Mouse (Mus musculus) layer of hippocampus, adult 9-10 months (tissue): Measurements from ENCODE around the gene Ugt1a7c.
"Not testable (repeated sequence)": the region's sequence is repeated elsewhere in the genome, so short reads cannot be mapped to it uniquely, and the experiment has no call there.

Experiments
- DNase-seq: peaks from one replicate; pipeline ENCODE4 v3.0.0; 2022; ENCODE audit warnings: low spot score

Gene Ugt1a7c

DNA sequence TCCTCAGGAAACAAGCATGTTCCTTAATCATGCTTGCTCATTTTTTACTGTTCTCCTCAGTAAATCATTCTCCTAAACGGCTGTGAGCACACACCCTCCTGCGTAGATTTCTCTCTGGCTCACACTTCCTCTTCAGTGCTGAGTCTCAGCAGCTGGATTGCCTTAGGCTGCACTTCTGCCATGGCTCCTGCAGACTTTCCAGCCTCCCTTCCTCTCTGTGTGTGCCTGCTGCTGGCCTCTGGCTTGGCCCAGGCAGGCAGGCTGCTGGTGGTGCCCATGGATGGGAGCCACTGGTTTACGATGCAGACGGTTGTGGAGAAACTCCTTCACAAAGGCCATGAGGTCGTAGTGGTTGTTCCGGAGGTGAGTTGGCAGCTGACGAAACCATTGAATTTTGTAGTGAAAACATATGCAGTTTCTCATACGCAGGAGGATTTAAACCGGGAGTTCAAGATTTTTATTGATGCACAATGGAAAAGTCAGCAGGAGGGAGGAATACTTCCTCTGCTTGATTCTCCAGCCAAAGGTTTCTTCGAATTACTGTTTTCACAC is at the start of gene Ugt1a7c:
TSS of gene Ugt1a7c (plus strand) at position 122 of the 552 bp plus-strand sequence.
- DNase-seq: no peak

DNA sequence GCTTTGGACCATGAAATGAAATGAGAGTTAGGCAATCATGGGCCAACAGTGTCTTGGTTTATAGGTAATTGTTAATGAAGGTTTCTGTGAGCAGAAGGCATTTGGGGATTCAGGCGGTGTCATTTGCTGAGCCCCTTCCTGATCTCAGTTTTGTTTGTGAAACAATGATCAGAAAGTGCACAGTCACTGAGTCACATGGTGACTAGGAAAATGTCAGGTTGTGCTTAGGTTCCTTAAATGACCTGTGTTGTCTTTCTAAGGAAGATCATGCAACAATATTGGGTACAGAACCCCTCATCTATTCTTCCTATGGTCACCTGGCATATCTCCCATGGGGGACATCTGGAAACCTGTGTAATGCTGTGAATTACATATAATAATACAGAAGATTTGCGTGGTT is 47.5 kb upstream of the Ugt1a7c start:
- not testable (repeated sequence) for DNase-seq

GRCm38 (mm10) chr1:88055088-88055487 is 39.8 kb upstream of the Ugt1a7c start, which contains the start of gene Ugt1a10:
Gene Ugt1a10 (plus strand): TSS chr1:88055388.
- no peak for DNase-seq

DNA sequence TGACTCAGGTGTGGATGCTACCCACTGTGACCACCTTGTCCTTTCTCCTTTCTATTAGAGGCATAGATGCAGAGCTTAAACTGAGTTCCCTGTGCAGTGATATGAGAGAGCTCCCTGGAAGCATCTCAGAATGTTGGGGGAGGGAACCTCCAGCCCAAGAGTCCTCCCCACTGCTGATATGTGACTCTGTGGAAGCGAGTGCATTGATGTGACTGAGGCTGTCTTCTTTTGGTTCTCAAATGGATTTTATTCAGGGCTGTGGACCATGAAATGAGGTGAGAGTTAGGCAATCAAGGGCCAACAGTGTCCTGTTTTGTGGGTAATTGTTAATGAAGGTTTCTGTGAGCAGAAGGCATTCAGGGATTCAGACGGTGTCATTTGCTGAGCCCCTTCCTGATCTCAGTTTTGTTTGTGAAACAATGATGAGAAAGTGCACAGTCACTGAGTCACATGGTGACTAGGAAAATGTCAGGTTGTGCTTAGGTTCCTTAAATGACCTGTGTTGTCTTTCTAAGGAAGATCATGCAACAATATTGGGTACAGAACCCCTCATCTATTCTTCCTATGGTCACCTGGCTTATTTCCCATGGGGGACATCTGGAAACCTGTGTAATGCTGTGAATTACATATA is 28.3 kb upstream of the Ugt1a7c start:
- DNase-seq: not testable (repeated sequence)

DNA sequence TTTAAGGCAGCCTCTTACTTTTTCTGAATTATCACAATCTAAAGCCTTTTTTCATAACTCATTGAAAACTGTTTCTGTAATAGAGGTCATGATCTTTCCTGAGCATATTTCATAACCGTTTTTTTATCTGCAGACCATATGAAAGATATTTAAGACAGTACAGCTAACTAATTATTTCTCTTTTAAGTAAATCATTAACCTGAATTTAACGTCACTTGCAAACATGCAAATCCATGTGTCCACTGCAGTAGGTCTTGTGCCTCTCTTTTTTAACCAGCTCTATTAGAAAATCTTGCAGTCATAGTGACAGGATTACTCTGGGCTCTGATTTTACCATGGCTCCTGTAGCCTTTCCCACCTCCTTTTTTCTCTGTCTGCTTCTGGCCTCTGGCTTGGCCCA is 24.4 kb upstream of the Ugt1a7c start, which contains the start of gene Ugt1a9:
TSS of gene Ugt1a9 (plus strand) at position 306 of the 400 bp plus-strand sequence.
- DNase-seq: no peak

DNA sequence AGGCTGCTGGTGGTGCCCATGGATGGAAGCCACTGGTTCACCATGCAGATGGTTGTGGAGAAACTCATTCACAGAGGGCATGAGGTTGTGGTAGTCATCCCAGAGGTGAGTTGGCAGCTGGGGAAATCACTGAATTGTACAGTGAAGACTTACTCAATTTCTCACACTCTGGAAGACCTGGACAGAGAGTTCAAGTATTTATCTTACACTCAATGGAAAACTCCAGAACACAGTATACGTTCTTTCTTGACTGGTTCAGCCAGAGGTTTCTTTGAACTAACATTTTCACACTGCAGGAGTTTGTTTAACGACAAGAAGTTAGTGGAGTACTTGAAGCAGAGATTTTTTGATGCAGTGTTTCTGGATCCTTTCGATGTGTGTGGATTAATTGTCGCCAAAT is 24.0 kb upstream of the Ugt1a7c start:
- no peak for DNase-seq

GRCm38 (mm10) chr1:88074471-88074870 is 20.4 kb upstream of the Ugt1a7c start:
- DNase-seq: no peak

GRCm38 (mm10) chr1:88077128-88077527 is 17.7 kb upstream of the Ugt1a7c start:
- no peak for DNase-seq

DNA sequence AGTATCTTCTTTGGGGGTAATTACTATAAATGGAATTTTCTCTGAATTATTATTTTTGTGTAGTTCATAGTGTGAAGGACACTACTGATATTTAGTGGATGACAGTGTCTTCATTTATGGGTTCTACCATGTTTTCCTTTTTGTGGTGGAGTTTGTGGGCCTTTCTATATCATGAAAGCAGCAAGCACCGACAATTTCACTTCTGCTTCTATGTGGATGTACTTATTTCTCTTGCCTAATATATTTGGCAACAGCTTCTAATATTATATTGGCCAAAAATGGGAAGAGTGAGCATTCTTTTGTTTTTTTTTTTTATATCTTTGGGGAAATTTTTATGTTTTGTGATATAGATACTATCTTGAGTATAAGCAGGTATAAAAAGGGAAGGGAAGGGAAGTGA is 13.2 kb upstream of the Ugt1a7c start:
- no peak for DNase-seq

DNA sequence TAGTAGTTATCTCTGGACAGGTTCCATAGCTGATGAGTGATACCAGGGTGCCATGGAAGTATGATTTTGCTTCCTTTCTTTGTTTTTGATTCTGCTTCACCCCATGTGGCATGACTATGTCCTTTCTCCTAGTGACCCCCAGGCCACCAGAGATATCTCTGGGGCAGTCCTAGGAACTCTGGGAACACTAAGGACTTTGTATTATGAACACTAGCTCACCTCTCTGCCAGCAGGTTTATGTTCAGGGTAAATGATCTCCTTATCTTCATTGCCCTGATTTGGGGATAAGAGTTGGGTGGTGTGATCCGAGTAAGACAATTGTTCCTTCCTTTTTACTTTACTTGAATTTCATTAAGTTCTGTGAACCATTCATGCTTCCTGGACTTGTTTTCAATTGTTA is 8.7 kb upstream of the Ugt1a7c start:
- DNase-seq: no peak

DNA sequence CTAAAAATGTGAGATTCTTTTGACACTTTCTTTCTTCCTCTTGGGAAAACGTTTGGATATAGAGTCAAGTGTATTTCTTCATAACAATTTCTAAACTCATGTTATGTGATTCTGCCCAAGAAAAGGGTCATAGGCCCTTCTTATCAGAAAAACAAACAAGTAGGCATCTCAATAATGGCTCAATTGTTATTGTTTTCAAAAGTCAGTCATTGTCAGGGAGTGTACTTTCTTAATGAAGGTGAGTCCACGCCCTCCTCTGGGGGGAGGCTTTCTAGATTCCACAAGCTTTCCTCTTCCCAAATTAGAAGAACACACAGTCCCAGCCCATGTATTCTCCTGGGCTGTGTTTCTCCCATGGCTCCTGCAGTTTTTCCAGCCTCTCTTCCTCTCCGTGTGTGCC is 7.3 kb upstream of the Ugt1a7c start, which contains the start of gene Ugt1a8:
TSS of gene Ugt1a8 (plus strand) at position 301 of the 400 bp plus-strand sequence.
- DNase-seq: no peak

GRCm38 (mm10) chr1:88092341-88092740 is 2.5 kb upstream of the Ugt1a7c start:
- no peak for DNase-seq

- not testable (repeated sequence) for DNase-seq
Measured at GRCm38 (mm10) chr1:88094270-88094676, 589 bp upstream of the Ugt1a7c start.

GRCm38 (mm10) chr1:88098546-88098945 is 3.7 kb downstream of the Ugt1a7c start:
- DNase-seq: not testable (repeated sequence)

- not testable (repeated sequence) for DNase-seq
Measured at GRCm38 (mm10) chr1:88099691-88100090, 4.8 kb downstream of the Ugt1a7c start.

GRCm38 (mm10) chr1:88103019-88103418 is 8.2 kb downstream of the Ugt1a7c start, which contains the start of gene Ugt1a6b:
Gene Ugt1a6b (plus strand): TSS chr1:88103252.
- DNase-seq: not testable (repeated sequence)

GRCm38 (mm10) chr1:88103697-88104468 is 9.0 kb downstream of the Ugt1a7c start:
- not testable (repeated sequence) for DNase-seq

DNA sequence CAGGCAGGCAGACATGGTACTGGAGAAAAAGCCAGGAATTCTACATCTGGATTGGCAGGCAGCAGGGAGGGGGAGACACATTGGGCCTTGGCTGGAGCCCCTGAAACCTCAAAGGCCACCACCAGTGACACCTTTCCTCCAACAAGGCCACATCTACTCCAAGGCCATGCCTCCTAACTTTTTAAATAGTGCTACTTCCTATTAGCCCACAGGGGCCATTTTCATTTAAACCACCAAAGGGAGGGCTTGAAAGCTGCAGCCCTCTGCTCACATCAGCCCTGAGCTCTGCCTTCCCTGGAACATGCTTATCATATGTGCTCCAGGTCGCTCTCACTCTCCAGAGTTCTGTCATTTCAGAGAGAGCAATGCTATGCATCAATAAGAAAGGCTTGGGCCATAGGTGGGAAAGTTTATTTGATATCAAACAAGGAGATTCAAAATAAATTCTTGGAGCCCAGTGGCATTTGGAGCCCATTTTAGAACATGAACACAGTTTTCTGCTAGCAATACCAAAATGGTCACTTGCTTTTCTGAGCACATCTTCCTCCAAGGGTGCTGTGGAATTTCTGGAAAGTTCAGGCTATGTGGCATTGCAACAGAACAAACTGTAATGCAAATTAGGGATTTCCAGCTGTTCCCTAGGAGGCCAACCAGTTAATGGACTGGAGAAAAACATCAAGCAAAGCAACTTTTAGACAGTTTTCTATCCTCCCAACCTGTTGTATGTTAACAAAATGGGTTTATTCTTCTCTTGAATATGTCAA is 10.0 kb downstream of the Ugt1a7c start:
- DNase-seq: no peak

DNA sequence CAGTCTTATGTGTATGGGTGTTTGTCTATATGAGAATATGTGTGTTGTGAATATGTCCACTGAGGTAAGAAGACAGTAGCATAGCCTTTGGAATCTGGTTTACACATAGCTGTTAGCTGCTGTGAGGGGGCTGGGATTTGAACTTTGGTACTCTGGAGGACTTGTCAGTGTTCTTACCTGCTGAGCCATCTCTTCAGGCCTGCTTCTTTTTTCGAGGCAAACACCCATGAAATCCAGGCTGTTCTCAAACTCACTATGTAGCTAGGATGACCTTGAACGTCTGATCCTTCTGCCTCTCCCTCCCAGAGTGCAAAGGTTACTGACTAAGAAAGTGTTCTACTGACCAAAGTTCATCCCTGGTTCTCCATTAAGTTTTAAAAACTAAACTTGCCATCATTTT is 10.8 kb downstream of the Ugt1a7c start:
- no peak for DNase-seq

DNA sequence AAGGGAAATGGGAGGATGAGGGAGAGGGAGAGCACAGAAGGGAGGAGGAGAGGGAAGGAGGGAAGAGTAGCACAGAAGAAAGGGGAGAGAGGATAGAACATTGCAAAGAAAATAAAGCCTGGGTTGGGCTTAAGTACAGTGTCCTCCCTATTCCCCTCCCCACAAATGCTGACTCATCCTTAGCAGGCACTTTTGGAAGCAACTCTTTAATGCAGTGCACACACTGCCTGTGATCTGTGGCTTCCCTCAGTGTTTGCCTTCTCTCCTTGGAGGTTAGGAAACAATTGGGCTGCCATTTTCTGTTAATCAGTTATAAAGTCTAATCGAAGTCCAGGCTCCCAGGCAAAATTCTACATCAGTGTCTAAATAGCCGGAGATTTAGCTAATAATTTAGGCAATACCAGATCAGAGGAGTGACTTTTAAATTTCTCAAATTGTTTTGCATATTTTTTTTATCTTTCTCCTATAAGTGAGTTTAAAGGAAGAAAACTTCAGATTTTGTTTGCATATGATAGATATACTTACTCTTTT is 14.2 kb downstream of the Ugt1a7c start:
- not testable (repeated sequence) for DNase-seq

DNA sequence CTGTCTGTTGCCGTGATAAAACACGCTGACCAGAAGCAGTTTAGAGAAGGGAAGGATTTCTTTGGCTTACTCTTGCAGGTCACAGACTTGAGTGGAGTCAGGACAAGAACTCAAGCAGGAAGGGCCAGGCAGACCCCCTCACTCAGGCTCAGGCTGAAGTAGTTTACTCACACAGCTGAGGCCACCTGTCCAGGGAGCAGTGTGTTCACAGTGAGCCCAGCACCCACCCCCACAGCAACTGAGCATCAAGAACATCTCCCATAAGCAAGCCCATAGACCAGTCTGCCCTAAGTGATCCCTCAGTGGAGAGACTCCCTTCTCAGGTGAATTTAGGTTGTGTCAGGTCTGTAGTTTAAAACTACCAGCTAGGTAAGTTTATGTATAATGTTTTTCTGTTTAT is 14.7 kb downstream of the Ugt1a7c start:
- DNase-seq: not testable (repeated sequence)

DNA sequence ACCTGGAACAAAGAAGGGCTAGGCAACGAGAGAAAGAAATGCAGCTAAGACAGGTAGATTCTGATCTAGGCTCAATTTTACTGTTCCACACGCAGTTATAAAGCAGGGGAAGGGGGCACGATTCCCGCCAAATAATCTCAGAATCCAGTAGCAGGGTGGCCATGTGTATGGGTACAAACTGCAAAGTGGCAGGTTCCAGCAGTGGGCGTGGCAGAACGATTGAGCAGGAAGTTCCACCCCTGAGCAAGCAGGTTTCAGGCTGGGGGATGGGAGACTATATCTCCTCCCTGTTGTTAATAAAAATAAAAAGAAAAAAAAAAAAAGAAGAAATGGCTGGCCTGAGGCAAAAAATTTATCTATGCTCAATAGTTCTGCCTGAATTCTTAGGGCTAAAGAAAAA is 17.9 kb downstream of the Ugt1a7c start:
- DNase-seq: not testable (repeated sequence)
